Mouse (Mus musculus) forebrain, postnatal 0 days (tissue): ENCODE measurements around the gene Chrna3. TPM values are rescaled to one million over a fixed set of nuclear protein-coding genes. Genes with fewer than 3 reads are reported as not detected.

Experiments used
- ATAC-seq: fragments of 200-750 bp; cut with Nextera tagmentation; 2 replicates; pipeline ENCODE4 v1.8.0; 2017; ENCODE audit warnings: mild to moderate bottlenecking, moderate library complexity
- DNase-seq: peaks from one replicate; pipeline ENCODE4 v3.0.0-alpha.2; 2015
- H3K27ac ChIP-seq: fragments of 300-500 bp; sonication (generic); 2 replicates; pipeline ENCODE4 v1.5.1; 2014; ENCODE audit warnings: low read depth, mild to moderate bottlenecking, antibody characterized with exemption, low read length, moderate library complexity, mixed read lengths
- H3K27me3 ChIP-seq: fragments of 300-500 bp; sonication (generic); 2 replicates; pipeline ENCODE4 v1.6.1; 2014; ENCODE audit warnings: mild to moderate bottlenecking, low read length, mixed read lengths; ENCODE audit not compliant: insufficient read depth
- H3K36me3 ChIP-seq: fragments of 300-500 bp; sonication (generic); 2 replicates; pipeline ENCODE4 v1.6.1; 2014; ENCODE audit warnings: mild to moderate bottlenecking, moderate library complexity; ENCODE audit not compliant: insufficient read depth
- H3K4me1 ChIP-seq: fragments of 300-500 bp; sonication (generic); 2 replicates; pipeline ENCODE4 v1.6.1; 2014; ENCODE audit warnings: antibody characterized with exemption; ENCODE audit not compliant: insufficient read depth
- H3K4me2 ChIP-seq: fragments of 300-500 bp; sonication (generic); 2 replicates; pipeline ENCODE4 v1.6.1; 2014; ENCODE audit warnings: low read depth, mild to moderate bottlenecking, moderate library complexity
- H3K4me3 ChIP-seq: fragments of 300-500 bp; sonication (generic); 2 replicates; pipeline ENCODE4 v1.5.1; 2014; ENCODE audit warnings: low read depth, low read length, mixed read lengths
- H3K9ac ChIP-seq: fragments of 300-500 bp; sonication (generic); 2 replicates; pipeline ENCODE4 v1.6.1; 2014; ENCODE audit warnings: mild to moderate bottlenecking
- H3K9me3 ChIP-seq: fragments of 300-500 bp; sonication (generic); 2 replicates; pipeline ENCODE4 v1.6.1; 2016; ENCODE audit warnings: low read length
- CTCF ChIP-seq: sonication (generic); IDR thresholded peaks from 2 replicates; pipeline ENCODE4 v1.5.1; 2016; ENCODE audit warnings: antibody characterized with exemption, control low read depth, low read depth
- WGBS: fragments of 180-500 bp; shearing (Covaris S2); extraction: QIAGEN DNeasy Blood & Tissue Kit; methylation state at CpG from one replicate; pipeline ENCODE4 v1.1.7; 2014; 5-methylcytosine and 5-hydroxymethylcytosine counted together
- polyA plus RNA-seq: library from polyadenylated mRNA; unstranded; fragments of >200 nt; fragmentation: Nextera tagmentation; extraction: Ambion mirVana; gene quantifications from 2 replicates; pipeline ENCODE4 v1.2.1, GENCODE M21; 2015
- total RNA-seq: library from RNA; depleted of rRNA; stranded (reverse); fragments of >200 nt; gene quantifications from 2 replicates; pipeline ENCODE4 v1.2.3, GENCODE M21; 2014; rRNA removed

Chrna3 gene
- total and polyA plus RNA-seq, 2 experiments from 2014 or later = 3.0 to 9.0 TPM

GRCm38 (mm10) chr9:54969972-54970637, 56.3 kb downstream of the Chrna3 start:
- ATAC-seq (peak; percentile 77), DNase-seq (peak; percentile 34)
- no peaks in the 10 kb centered on the region for H3K4me1 ChIP-seq
- no peak overlapping the region for H3K4me3 ChIP-seq
- no peaks in the 10 kb centered on the region for H3K9me3 ChIP-seq
- no peak overlapping the region for H3K27ac ChIP-seq
- 40% methylated on average over 8 of the region's 8 CpGs for WGBS
- no peak for TF ChIP-seq CTCF
- no peaks in the 10 kb centered on the region for H3K36me3 ChIP-seq
- no peak overlapping the region for H3K4me2 ChIP-seq
- H3K27me3 ChIP-seq = no peaks in the 10 kb centered on the region; the same call in 1 of the 2 replicates
- H3K9ac ChIP-seq = no peak overlapping the region

- no peak for ATAC-seq
- no peak for TF ChIP-seq CTCF
- Histone ChIP-seq H3K9me3 (no peaks in the 10 kb centered on the region), H3K27me3 (no peaks in the 10 kb centered on the region), H3K4me2 (no peak overlapping the region), H3K36me3 (peaks cover 16% of the 10 kb centered on the region), H3K4me3 (no peak overlapping the region), H3K27ac (no peak overlapping the region), H3K9ac (no peak overlapping the region), H3K4me1 (no peaks in the 10 kb centered on the region)
- no peak for DNase-seq
These were observed 62.7 kb downstream of the Chrna3 start for GRCm38 (mm10) chr9:54963669-54964068.

- H3K27ac ChIP-seq = no peak overlapping the region
- 89% methylated on average over 4 of the region's 4 CpGs for WGBS
- no peak overlapping the region for H3K4me2 ChIP-seq
- H3K9me3 ChIP-seq = no peaks in the 10 kb centered on the region
- no peak overlapping the region for H3K4me3 ChIP-seq
- ATAC-seq (no peak), DNase-seq (no peak)
- no peaks in the 10 kb centered on the region for H3K4me1 ChIP-seq
- no peaks in the 10 kb centered on the region for H3K27me3 ChIP-seq
- H3K9ac ChIP-seq = no peak overlapping the region
- TF ChIP-seq CTCF = no peak
- H3K36me3 ChIP-seq = peaks cover 40% of the 10 kb centered on the region
These were observed 65.3 kb downstream of the Chrna3 start for GRCm38 (mm10) chr9:54961059-54961458.

Other genes starting within 250 kb of the Chrna3 start
- 47.7 and 54.7 TPM in 2 replicates for gene Ireb2, start 162.8 kb downstream of the Chrna3 start, total RNA-seq
- gene Ireb2, start 162.8 kb downstream of the Chrna3 start, polyA plus RNA-seq = 12.0 and 18.5 TPM in 2 replicates
- gene Hykk, start 109.3 kb downstream of the Chrna3 start, total RNA-seq = 0.92 and 1.3 TPM in 2 replicates
- gene Hykk, start 109.3 kb downstream of the Chrna3 start, polyA plus RNA-seq = 0.54 and 1.2 TPM in 2 replicates
- gene Psma4, start 75.8 kb downstream of the Chrna3 start, total RNA-seq = 424 and 505 TPM in 2 replicates
- gene Psma4, start 75.8 kb downstream of the Chrna3 start, polyA plus RNA-seq = 289 and 317 TPM in 2 replicates
- gene AY074887, start 75.6 kb downstream of the Chrna3 start, total RNA-seq = not detected in 2 replicates
- 0.52 and 0.76 TPM in 2 replicates for gene AY074887, start 75.6 kb downstream of the Chrna3 start, polyA plus RNA-seq
- 2.0 and 3.2 TPM in 2 replicates for gene Chrna5, start 45.7 kb downstream of the Chrna3 start, total RNA-seq
- 2.6 TPM in 2 replicates for gene Chrna5, start 45.7 kb downstream of the Chrna3 start, polyA plus RNA-seq
- gene Chrnb4, start 22.2 kb upstream of the Chrna3 start, total RNA-seq = 0.15 and 0.38 TPM in 2 replicates
- gene Chrnb4, start 22.2 kb upstream of the Chrna3 start, polyA plus RNA-seq = 0.57 and 1.0 TPM in 2 replicates
- gene Ube2q2, start 122.3 kb upstream of the Chrna3 start, total RNA-seq = 32.6 and 34.1 TPM in 2 replicates
- gene Ube2q2, start 122.3 kb upstream of the Chrna3 start, polyA plus RNA-seq = 24.9 and 32.3 TPM in 2 replicates
- 69.6 and 73.6 TPM in 2 replicates for gene Fbxo22, start 182.4 kb upstream of the Chrna3 start, total RNA-seq
- gene Fbxo22, start 182.4 kb upstream of the Chrna3 start, polyA plus RNA-seq = 55.6 and 79.0 TPM in 2 replicates